Mouse (Mus musculus): Measurements from ENCODE around the gene Nptx2. TPM values are rescaled to one million over a fixed set of nuclear protein-coding genes. Genes with fewer than 3 reads are reported as not detected.

Gene Nptx2
- polyA plus RNA-seq, 1 experiment from 2014 or later = 0.98 TPM

- no peak for ATAC-seq (ENCODE audit: insufficient number of reproducible peaks, insufficient read depth, low FRiP score, low TSS enrichment, low read depth)
- no peaks in the 10 kb centered on the region for H3K36me3 ChIP-seq
- no peaks in the 10 kb centered on the region for H3K27me3 ChIP-seq
- H3K4me3 ChIP-seq = no peak overlapping the region
- WGBS = 53% methylated on average over 12 of the region's 12 CpGs
- no peak overlapping the region for H3K9ac ChIP-seq
- 0 out of 2 replicates have a peak, but pooled peaks cover 6% of the 10 kb centered on the region for H3K9me3 ChIP-seq
- no peak overlapping the region for H3K4me2 ChIP-seq
- H3K27ac ChIP-seq = no peak overlapping the region
- no peaks in the 10 kb centered on the region for H3K4me1 ChIP-seq
Measured at GRCm38 (mm10) chr5:144591248-144591880, 45.7 kb downstream of the Nptx2 start.

DNA sequence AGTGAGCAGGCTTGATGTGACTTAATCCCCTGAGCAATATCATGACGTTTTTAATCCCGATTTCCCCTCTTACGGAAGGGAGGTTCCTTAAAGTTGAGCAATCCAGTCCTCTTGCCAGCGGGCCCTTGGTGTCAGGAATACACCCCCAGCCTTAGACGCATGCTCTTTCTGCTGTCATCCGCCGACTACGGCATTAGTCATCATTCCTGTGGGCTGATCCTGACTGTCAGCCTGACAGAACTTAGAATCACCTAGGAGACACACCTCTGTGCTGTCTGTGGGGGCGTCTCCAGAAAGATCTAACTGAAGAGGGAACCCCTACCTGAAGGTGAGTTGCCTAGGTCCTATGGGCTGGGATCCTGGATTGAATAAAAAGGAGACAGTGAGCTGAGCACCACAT lies 49.1 kb downstream of the Nptx2 start:
- Histone ChIP-seq H3K36me3 (no peaks in the 10 kb centered on the region), H3K27ac (no peak overlapping the region), H3K9ac (no peak overlapping the region), H3K4me1 (no peaks in the 10 kb centered on the region), H3K4me3 (no peak overlapping the region), H3K4me2 (no peak overlapping the region), H3K27me3 (no peaks in the 10 kb centered on the region), H3K9me3 (0 out of 2 replicates have a peak, but pooled peaks cover under 1% of the 10 kb centered on the region)
- 90% methylated on average over 9 of the region's 9 CpGs for whole genome bisulfite sequencing
- no peak for ATAC-seq (ENCODE audit: insufficient number of reproducible peaks, insufficient read depth, low FRiP score, low TSS enrichment, low read depth)

Other genes with a start within 250 kb of the Nptx2 start
- gene Baiap2l1, start 187.8 kb upstream of the Nptx2 start, polyA plus RNA-seq (2015; fragmentation: Nextera tagmentation; extraction: Ambion mirVana) = 4.4 and 5.8 TPM in 2 replicates
- 2.0 and 2.1 TPM in 2 replicates for gene Tmem130, start 215.9 kb downstream of the Nptx2 start, polyA plus RNA-seq (2015; fragmentation: Nextera tagmentation; extraction: Ambion mirVana)
- 89.5 and 93.9 TPM in 2 replicates for gene Trrap, start 221.8 kb downstream of the Nptx2 start, polyA plus RNA-seq (2015; fragmentation: Nextera tagmentation; extraction: Ambion mirVana)

Measured in embryonic facial prominence, embryonic 13.5 days (tissue).